Mouse (Mus musculus) urinary bladder, postnatal 14 days (tissue): ENCODE data around the gene Gast.
"Not testable (repeated sequence)": the region's sequence is repeated elsewhere in the genome, so short reads cannot be mapped to it uniquely, and the experiment has no call there.

Experiments
- DNase-seq: peaks from one replicate; pipeline ENCODE4 v3.0.0; 2021; ENCODE audit warnings: low spot score

Gene Gast

GRCm38 (mm10) chr11:100320701-100321410 lies 13.4 kb upstream of the Gast start:
- DNase-seq, result not testable (repeated sequence)

- DNase-seq, result not testable (repeated sequence)
Observed at GRCm38 (mm10) chr11:100321479-100322305, 12.5 kb upstream of the Gast start.

- DNase-seq, result no peak
Observed at GRCm38 (mm10) chr11:100322591-100323258, 11.5 kb upstream of the Gast start.

- peak; percentile 65 for DNase-seq
Observed at GRCm38 (mm10) chr11:100323578-100323977, 10.6 kb upstream of the Gast start.

- no peak for DNase-seq
Observed at GRCm38 (mm10) chr11:100325062-100325629, 9.1 kb upstream of the Gast start.

- DNase-seq, result no peak
Observed at GRCm38 (mm10) chr11:100327316-100327715, 6.9 kb upstream of the Gast start.

- DNase-seq, result no peak
Observed at GRCm38 (mm10) chr11:100327761-100328160, 6.4 kb upstream of the Gast start.

GRCm38 (mm10) chr11:100330235-100330634 lies 4.0 kb upstream of the Gast start:
- no peak for DNase-seq

GRCm38 (mm10) chr11:100330816-100331375 lies 3.3 kb upstream of the Gast start:
- not testable (repeated sequence) for DNase-seq

GRCm38 (mm10) chr11:100332766-100333515 lies 1.3 kb upstream of the Gast start:
- no peak for DNase-seq

- DNase-seq, result no peak
Observed at GRCm38 (mm10) chr11:100335731-100336130, 1.5 kb downstream of the Gast start.

- no peak for DNase-seq
Observed at GRCm38 (mm10) chr11:100344269-100344668, 10.1 kb downstream of the Gast start.

- DNase-seq, result no peak
Observed at GRCm38 (mm10) chr11:100352076-100352857, 18.1 kb downstream of the Gast start.

GRCm38 (mm10) chr11:100355151-100355951 lies 21.1 kb downstream of the Gast start:
- peak; percentile 33 for DNase-seq

GRCm38 (mm10) chr11:100355972-100356818 lies 22.0 kb downstream of the Gast start, which contains the start of gene Hap1:
Gene Hap1, minus strand, starts transcription at chr11:100356128.
- DNase-seq, result peak; percentile 74

- no peak for DNase-seq
Observed at GRCm38 (mm10) chr11:100356819-100357211, 22.6 kb downstream of the Gast start.

- no peak for DNase-seq
Observed at GRCm38 (mm10) chr11:100357408-100357807, 23.2 kb downstream of the Gast start.

GRCm38 (mm10) chr11:100360175-100360574 lies 26.0 kb downstream of the Gast start:
- no peak for DNase-seq

- not testable (repeated sequence) for DNase-seq
Observed at GRCm38 (mm10) chr11:100361059-100361458, 26.9 kb downstream of the Gast start.
